Mouse (Mus musculus) olfactory bulb, adult 2 months (tissue): ENCODE measurements around the gene Ak5. TPM values are rescaled to one million over a fixed set of nuclear protein-coding genes. Genes with fewer than 3 reads are reported as not detected.

Source experiments
- H3K27ac ChIP-seq: fragments of 200-500 bp; 2 replicates; pipeline ENCODE4 v1.5.1; 2012; ENCODE audit warnings: low read depth, low read length; ENCODE audit not compliant: insufficient read depth
- H3K4me1 ChIP-seq: fragments of 200-500 bp; 2 replicates; pipeline ENCODE4 v1.6.1; 2012; ENCODE audit warnings: low read length; ENCODE audit not compliant: control insufficient read depth, insufficient read depth
- H3K4me3 ChIP-seq: fragments of 200-500 bp; 2 replicates; pipeline ENCODE4 v1.5.1; 2012; ENCODE audit warnings: mild to moderate bottlenecking, low read depth, low read length, moderate library complexity; ENCODE audit not compliant: insufficient read depth
- CTCF ChIP-seq: fragments of 200-500 bp; IDR thresholded peaks from 2 replicates; pipeline ENCODE4 v1.5.1; 2012; ENCODE audit warnings: low read depth, mild to moderate bottlenecking, low read length, moderate library complexity; ENCODE audit not compliant: insufficient read depth
- POLR2A ChIP-seq: fragments of 200-500 bp; IDR thresholded peaks from 2 replicates; pipeline ENCODE4 v1.6.1; 2012; ENCODE audit warnings: mild to moderate bottlenecking, low read depth, low read length, moderate library complexity; ENCODE audit not compliant: insufficient read depth
- WGBS: fragments of 180-500 bp; shearing (Covaris S2); methylation state at CpG from one replicate; pipeline ENCODE4 v1.1.7; 2018; 5-methylcytosine and 5-hydroxymethylcytosine counted together
- polyA plus RNA-seq: library from polyadenylated mRNA; stranded (reverse); fragments of >200 nt; gene quantifications from 2 replicates; pipeline ENCODE4 v1.2.4, GENCODE M21; 2012; ENCODE audit warnings: low replicate concordance; ENCODE audit not compliant: missing spikeins, insufficient read depth, insufficient read length

Gene Ak5
- polyA plus RNA-seq, 1 experiment = not detected

DNA sequence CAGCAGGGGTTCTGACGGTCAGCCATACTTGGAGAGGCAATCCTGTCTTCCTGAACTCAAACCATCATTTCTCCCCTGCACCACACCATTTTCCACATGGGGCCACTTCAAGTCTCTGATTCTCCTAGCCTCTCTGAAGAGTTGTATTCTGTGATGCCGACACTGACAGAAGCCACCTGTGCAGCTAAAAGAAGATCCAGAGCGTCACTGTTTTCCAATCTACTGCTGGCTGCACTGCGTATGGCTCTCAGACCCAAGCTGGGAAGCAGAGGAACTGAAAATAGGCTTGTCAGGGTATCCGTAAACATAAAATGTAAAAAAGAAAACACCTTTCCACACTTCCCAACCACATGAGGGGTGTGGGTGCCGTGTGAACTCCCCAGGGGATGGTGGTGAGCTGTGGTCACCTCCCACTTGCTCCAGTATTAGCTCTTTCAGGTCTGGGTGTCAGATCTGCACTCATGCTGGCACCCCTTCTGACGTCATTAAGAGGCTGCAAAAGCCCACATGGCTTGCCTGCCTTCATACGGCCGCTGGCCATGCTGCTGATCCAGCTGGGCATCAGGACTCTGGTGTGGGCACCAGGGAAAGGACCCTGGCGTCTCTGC lies 88.1 kb downstream of the Ak5 start:
- Histone ChIP-seq H3K27ac (no peak overlapping the region), H3K4me3 (no peak overlapping the region), H3K4me1 (peaks cover 10% of the 10 kb centered on the region)
- WGBS = 83% methylated on average over 10 of the region's 10 CpGs
- TF ChIP-seq POLR2A (no peak), CTCF (no peak)

DNA sequence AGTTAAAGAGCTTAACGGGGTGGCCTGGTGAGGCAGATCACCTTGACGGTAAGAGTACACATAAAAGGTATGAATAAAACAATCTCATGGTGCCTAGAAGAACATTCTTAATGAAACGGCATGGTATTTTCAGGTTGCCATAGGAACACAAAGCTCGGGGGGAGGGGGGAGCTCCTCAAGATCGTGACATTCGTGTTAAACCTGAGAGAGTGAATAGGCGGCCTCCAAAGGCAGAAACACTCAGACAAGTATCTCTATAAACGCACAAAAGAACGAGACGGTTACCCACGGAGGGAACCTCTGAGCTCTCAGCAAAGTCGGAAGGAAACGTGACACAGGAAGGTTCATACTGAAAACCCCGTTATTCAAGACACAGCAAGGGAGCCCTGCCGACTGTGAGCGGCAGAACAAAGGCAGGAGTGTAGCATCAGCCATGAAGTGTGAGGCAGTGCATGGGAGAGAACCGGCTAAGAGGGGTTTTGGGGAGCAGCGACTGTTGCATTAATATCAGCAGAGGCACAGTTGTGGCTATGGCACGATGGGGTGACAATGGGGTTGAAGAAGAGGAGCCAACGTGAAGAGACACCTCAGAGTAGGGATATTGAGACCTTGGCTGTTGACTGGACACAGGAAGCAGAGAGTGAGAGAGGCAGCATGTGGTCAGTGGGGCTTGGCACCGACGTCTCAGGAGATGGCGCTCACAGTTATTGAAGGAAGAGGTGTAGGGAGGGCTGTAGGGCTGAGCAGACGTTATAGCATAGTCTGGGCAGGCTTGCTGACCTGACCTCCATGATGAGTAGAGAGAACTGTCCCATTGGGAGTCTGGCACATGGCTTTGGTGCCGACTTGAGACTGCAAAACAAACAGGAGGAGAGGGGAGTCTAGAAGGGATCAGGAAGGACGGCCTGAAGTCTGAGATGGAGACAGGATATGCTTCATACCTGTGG lies 89.6 kb downstream of the Ak5 start:
- no peak overlapping the region for H3K4me3 ChIP-seq

DNA sequence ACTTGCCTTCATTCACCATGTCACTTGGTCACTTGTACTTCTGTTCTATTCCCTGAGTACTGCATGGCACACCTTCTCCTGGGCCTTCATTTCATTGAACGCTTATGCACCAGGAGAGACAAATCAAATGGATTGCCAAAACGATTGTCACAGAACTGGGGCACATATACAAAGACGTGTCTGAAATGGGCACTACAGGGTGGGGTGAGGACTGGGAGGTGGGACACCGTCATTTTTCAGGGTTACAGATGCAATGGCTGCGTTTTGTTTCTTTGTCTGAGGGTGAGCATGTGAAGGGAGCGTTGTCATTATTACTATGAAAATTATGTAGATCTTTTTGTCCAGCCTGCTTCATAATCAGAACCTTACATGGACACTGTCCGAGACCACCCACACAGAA lies 90.4 kb downstream of the Ak5 start:
- no peak overlapping the region for H3K27ac ChIP-seq
- TF ChIP-seq POLR2A (no peak), CTCF (no peak)
- H3K4me1 ChIP-seq = peaks cover 10% of the 10 kb centered on the region
- H3K4me3 ChIP-seq = no peak overlapping the region
- WGBS = 82% methylated on average over 7 of the region's 7 CpGs

More for the DNA sequence above, 89.6 kb downstream of the Ak5 start:
- 0 out of 2 replicates have a peak overlapping the region, but pooled peaks have one; percentile 40 for H3K27ac ChIP-seq
- peaks cover 10% of the 10 kb centered on the region for H3K4me1 ChIP-seq
- 45% methylated on average over 26 of the region's 26 CpGs for WGBS
- TF ChIP-seq CTCF (no peak), POLR2A (no peak)

DNA sequence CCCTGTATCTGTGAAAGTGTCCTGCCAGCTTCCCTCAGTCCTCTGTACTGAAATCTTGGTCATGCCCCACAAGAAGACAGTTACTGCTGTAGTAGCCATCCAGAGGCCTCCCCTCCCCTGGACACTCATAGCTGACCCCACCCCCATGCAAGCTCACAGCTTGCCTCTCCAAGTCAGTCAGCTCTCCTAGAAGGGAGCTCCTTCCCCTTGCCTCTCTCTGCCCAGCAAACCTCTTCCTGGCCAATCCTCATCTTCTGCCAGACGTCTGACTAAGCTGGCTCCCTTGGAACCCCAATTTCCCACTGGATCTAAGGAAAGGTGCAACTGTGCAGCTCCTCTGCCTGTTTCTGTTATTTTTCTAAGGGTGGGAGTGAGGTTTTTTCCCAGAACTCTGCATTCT lies 90.9 kb downstream of the Ak5 start:
- no peak overlapping the region for H3K27ac ChIP-seq
- no peak overlapping the region for H3K4me3 ChIP-seq
- H3K4me1 ChIP-seq = peaks cover 10% of the 10 kb centered on the region
- TF ChIP-seq CTCF = no peak
- no peak for TF ChIP-seq POLR2A
- WGBS = 66% methylated on average over 1 of the region's 1 CpGs

DNA sequence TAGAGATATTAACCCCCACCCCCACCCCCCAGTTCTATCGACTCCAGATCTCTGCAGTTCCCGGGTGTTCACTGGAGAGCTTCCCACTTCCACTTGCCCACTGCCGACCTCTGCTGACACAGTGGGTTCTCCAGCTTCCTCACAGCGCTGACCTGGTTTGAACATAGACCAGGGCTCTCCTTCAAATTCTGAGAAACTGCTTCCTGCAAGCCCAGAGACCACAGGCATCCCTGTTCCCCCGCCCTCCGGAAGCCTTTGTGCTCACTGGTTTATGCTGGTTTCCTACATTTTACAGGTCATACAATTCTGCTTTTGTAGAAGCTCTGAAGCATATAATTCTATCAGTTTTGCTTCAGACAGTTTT lies 98.9 kb downstream of the Ak5 start:
- Histone ChIP-seq H3K4me3 (no peak overlapping the region), H3K4me1 (peaks cover 12% of the 10 kb centered on the region), H3K27ac (no peak overlapping the region)
- WGBS = 68% methylated on average over 6 of the region's 6 CpGs
- no peak for TF ChIP-seq CTCF
- TF ChIP-seq POLR2A = no peak

DNA sequence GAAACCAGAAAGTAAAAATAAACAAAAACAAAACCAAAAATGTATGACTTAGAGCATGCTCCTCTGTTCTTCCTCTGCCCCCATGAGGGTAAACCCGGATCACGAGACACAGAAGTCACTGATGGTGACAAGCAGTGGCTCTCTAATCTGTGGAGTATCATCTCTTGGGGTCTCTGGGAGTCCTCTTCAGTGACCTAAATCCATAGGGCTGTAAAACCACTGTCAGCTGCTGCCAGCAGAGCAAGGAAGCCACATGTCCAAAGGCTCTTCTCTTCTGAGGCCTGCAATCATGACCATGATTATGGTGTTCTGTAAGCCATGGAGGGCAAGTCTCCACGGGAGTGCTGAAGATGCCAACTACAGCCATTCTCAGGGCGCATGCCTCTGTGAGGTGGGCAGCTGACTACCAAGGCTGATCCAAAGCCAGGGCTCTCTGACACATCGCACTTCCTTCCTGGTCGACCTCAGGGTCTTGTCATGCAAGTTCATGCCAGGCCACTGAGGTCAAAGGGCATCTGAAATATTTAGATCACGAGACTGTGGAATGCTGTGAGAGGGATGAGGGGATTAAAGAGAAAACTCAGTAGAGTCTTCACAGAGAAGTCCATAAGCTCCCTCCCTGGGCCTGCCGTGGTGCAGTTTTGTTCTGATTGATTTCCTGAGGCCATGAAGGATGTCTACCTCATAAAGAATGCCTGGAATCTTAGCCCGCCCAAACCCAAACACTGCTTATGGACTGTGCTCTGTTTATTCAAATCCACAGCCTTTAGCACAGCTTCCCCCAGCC lies 99.5 kb downstream of the Ak5 start:
- no peak for TF ChIP-seq CTCF
- TF ChIP-seq POLR2A = no peak
- Histone ChIP-seq H3K4me1 (peaks cover 18% of the 10 kb centered on the region), H3K27ac (no peak overlapping the region), H3K4me3 (no peak overlapping the region)
- 74% methylated on average over 9 of the region's 9 CpGs for WGBS

DNA sequence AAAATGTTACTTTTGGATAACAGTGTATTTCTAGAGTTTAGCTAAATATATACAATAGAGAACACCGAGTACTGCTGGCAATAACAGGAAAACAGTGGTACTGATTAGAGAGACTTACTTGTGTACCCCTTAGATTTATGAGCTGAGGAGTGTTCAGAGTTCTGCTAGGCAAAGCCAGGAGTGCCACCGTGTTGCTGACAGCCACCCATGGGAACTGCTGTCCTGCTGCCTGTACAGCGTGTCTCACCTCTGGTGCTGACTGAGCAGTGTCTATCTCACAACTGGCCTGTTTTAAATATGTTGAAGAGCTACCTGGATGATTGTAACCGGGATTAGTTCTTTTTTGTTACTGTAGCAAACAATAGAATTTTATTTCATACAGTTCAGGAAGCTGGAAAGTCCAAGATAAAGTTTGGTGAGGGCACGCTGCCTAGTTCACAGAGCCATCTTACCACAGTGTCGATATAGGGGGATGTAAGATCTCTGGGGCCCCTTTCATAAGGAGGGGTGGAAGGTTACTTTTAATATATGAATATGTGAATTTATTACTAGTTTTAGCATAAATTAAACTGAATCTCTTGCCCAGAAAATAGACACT lies 103.5 kb downstream of the Ak5 start:
- Histone ChIP-seq H3K27ac (peak overlapping the region; percentile 52; the same call in 1 of the 2 replicates), H3K4me1 (peaks cover 20% of the 10 kb centered on the region), H3K4me3 (no peak overlapping the region)
- no peak for TF ChIP-seq CTCF
- TF ChIP-seq POLR2A = no peak
- WGBS = 59% methylated on average over 6 of the region's 6 CpGs

DNA sequence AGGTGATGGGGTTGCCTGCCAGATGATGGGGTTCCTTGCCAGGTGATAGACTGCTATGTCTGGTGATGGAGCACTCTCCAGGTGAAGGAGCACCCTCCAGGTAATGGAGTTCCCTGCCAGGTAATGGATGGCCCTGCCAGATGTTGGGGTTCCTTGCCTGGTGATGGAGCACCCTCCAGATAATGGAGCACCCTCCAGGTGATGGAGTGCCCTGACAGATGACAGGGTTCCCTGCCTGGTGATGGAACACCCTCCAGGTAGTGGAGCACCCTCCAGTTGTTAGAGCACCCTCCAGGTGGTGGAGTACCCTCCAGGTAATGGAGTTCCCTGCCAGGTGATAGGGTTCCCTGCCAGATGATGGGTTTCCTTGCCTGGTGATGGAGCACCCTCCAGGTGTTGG lies 104.3 kb downstream of the Ak5 start:
- Histone ChIP-seq H3K4me3 (no peak overlapping the region), H3K27ac (peak overlapping the region; percentile 28; the same call in 1 of the 2 replicates), H3K4me1 (peaks cover 17% of the 10 kb centered on the region)
- no peak for TF ChIP-seq POLR2A
- no peak for TF ChIP-seq CTCF

DNA sequence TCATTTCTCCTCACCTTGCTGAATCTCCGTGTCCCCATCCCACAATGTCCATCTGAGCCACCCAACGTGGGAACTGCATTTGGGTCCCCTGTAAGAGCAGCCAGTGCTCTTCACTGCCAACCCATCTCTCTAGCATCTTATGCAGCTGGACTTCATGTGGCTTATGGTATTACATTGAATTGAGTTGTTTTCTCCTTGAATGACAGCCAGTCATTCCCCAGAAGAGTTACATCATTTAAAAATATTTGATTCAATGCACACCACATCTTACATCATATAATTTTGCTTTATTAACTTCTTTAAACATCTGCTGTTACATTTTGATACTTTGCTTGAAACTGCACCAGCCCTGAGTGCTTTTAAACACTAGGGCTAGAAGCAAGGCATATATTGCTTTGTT lies 106.5 kb downstream of the Ak5 start:
- 86% methylated on average over 2 of the region's 2 CpGs for WGBS
- Histone ChIP-seq H3K4me1 (peaks cover 10% of the 10 kb centered on the region), H3K27ac (no peak overlapping the region), H3K4me3 (no peak overlapping the region)
- TF ChIP-seq CTCF = no peak
- TF ChIP-seq POLR2A = no peak
